Mouse (Mus musculus) G1E-ER4 (cell line): Measurements from ENCODE around the gene Enox1. TPM values are rescaled to one million over a fixed set of nuclear protein-coding genes. Genes with fewer than 3 reads are reported as not detected.

Experiments used
- GATA1 ChIP-seq: IDR thresholded peaks from one replicate; pipeline ENCODE4 v1.8.0; 2012; ENCODE audit warnings: low read length, inconsistent platforms
- polyA plus RNA-seq: library from polyadenylated mRNA; stranded (reverse); fragments of >175 nt; gene quantifications from 2 replicates; pipeline ENCODE4 v1.2.3, GENCODE M21; 2012

Gene Enox1
- polyA plus RNA-seq, 1 experiment = not detected

DNA sequence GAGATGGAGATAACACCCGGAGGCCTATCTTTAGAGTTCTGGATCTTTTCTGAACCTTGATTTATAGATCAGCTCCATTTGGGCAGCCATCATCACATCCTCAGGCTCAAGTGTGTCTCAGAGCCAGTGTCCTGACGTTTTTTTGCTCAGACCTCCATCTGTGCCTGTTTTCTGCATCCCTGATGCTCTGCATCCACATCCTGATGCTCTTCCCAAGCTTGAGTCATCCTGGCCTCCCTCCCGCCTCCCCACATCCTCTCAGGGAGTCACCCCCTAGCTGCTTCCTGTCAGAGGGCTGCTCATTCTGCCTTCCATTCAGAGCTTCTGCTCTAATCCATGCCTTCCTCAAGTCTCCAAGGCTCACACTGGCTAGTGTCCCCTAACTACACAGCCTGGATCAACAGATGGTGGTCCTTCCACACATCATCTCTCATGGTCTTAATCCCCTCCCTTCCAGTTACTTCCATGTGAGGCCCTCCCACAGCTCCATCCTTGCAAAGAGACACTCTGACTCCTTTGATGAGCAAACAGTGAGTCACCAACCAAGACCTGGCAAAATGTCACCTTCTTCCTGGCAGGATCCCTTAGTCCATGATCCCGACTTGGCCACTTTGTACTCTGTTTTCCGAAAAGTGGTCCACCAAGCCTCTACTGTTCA lies 451.7 kb downstream of the Enox1 start:
- no peak for TF ChIP-seq GATA1

DNA sequence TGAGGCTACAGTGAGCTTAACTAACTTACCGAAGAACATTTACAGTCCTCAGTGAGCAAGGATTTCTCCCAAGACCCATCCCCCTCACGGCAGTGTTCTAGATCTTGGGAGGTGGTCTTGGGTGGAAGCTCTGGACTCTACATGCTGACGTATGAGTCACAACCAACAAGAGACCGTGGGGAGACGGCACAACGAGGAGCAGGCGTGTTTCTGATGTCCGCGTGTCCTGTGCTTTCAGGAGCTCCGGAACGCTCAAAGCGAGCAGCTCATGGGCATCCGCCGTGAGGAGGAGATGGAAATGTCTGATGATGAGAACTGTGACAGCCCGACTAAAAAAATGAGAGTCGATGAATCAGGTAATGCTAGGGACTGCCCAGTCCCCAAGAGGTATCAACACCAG lies 458.6 kb downstream of the Enox1 start:
- no peak for TF ChIP-seq GATA1

DNA sequence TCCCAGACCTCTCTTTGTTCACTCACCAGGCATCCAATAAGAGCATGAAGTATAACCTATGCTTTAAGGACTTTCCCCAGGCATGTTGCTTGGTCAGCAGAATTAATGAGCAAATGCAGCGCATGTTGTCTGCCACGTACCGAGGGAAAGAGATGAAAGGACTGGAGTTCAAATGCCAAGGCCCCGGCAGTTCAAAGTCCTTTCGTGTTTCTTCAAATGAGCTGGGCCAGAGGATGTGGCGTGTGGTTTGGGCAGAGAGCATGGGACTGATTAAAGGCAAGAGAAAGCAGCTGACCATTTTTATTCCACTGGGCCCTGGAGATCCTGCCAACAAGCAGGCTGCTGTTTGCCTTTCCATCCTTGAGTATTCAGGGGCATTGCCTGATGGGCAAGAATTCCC lies 460.7 kb downstream of the Enox1 start:
- TF ChIP-seq GATA1 = no peak

DNA sequence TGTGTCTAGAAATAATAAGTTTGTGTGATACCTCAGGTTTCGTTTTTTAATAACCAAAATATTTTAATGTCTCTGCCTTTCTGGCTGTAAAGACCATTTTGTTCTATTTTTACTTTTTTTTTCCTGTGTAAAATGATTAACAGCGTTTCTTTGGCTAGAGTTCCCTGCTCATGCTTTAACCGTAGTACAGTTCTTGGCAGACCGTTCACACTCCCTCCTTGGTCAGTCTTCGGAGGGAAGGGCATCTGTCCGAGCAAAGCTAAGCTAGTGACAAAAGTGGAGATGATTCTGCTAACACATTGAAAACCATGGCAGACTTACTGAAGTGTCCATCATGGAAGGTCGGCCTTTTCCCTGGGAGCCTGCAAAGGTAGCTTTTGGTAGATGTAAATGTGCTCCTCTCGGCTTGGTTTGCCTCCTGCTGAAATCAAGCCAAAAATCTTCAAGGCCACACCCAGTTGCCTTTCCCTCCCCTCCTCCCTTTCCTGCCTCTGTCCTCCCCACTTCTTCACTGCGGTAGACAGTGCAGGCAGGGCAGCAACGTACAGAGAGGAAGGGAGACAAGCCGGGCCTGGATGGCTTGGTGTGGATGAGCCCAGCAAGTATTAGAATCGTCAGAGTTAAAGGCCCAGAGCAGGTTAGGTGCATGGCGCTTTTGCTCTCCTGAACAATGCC lies 461.7 kb downstream of the Enox1 start:
- no peak for TF ChIP-seq GATA1

DNA sequence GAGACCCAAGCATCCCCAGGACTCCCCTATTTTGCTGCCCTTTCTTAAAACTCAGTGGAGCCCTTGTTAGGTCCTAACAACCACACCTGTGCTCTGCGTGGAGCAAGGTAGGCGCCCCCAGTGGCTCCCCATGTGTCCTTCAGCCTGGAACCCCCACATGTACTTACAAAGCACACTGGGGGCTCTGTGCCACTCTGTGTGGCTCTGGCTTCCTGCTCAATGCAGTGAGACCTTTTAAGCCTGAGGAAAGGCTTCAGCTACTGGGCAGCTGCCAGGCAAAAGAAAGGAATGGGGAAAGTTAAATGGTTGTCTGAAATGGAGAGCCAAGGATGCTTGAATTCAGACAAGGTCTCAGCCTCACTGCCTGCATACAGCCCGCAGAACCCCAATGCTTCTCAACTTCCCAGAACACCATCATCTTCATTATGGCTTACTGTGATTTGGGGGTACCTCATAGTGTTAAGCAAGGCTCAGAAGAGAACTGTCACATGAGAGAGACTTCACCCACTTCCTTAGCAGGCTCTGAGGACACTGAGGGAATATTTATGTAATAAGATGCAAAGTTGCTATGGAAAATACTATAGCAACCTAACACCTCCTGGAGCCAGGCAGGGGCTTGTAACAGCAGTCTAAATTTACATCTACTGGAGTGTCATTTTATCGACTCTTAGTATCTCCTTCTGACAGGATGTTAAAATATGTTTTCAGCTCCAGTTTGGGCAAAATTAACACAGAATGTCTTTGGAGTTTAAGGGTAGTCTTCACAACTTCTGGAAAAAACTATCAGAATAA lies 465.1 kb downstream of the Enox1 start:
- TF ChIP-seq GATA1 = no peak

DNA sequence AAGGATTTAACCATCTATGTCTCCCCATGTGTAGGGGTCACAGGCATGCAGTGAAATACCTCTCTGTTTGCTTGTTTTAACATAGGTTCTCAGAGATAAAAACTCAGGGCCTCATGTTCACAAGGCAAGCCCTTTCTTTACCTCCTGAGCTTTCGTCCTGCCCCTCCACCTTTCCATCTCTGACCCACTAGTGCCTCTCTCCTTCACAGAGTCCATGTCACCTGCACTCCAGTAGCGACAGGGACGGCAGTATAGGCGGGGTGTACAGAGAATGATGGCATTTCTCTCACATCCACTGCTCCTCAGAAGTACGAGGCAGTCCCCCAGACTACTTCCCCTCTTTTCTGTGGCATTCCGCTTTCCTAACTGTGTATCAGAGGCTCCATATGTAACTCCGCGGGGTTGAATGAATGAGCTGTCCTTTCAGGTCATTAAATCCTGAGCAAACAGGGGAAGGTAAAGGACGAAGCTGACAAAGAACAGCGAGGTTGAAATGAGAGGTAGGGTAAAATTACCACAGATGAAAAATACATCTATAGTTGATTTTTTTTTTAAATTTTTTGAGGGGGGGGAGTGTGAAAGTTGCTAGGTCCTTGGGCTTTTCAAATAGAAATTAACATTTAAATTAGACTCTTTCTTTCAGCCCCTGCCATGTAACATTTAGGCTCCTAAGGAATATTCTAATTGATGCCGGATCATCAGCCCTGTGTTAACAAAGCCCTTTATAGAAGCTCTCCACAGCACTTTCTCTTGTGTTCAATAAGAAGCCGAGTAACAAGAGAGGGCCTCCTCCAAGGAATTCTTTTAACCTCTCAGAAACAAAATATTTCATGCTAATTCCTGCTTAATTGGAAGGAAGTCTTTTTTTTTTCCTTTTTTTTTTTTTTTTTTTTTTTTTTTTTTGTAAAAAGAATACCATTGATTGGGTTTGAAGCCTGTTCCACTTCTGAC lies 470.3 kb downstream of the Enox1 start:
- TF ChIP-seq GATA1 = no peak

DNA sequence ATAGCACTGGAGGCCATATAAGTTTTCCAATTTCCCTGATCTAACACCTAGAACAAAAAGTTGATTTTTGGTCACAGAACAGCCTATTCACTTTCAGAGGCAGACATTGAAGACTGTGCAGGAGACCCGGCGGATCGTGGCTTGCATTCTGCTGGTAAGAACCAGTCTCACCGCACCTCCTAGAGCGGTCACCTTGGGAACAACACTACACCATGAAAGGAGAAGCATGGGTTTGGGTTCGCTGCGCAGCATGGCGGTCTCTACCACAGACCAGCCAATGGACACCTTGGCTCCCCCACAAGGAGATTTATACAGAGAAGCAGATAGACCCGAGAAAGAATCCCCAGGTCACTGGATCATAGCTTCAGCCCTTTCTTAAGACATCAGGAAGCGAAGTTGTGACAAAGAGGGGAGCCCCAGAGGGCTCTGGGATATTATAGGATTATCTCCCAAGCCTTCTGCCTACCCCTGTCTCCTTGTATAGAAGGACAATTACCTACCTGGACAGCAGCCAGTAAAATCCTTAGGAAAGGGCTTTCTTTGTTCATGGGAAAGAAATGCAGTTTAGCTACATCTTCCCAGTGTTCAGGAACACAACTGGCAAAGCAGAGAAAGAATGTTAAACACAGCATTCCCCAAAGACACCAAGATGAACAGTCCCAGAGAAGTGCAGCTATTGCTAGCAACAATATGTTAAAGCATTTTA lies 476.1 kb downstream of the Enox1 start:
- TF ChIP-seq GATA1 = no peak

DNA sequence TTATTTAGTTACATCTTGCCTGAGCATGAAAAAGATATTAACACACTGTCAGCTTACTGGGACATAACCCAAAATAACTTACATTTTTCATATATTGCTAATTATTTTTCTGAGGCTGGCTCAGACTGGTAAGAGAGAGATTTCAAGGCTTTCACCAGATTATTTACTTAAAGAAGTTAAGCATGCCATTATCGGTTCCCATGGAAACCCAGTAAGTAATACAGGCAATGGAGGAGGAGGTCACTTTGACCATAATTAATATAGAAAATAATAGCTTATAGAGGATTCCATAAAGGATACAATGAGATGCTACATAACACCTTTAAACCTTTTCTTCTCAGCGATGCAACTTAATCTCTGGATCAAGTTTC lies 476.6 kb downstream of the Enox1 start:
- no peak for TF ChIP-seq GATA1

DNA sequence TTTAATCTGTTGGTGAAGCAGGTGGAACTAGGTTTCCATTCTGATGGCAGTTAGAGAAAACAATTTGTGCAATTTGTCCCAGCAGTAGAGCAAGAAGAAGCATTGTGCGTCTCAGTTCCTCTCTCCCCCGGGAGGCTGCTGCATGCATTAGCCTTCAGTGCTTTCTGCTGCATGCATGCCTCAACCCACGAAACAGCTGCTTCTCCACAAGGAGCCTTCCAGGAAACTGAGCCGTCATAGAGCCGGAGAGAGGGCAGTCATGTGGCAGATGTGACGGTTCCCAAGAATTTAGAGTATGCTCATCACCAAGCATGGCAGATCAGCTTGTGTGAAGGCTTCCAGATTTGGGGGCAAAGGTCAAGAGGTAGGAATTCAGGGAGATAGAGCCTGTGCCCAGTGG lies 480.4 kb downstream of the Enox1 start:
- TF ChIP-seq GATA1 = no peak

DNA sequence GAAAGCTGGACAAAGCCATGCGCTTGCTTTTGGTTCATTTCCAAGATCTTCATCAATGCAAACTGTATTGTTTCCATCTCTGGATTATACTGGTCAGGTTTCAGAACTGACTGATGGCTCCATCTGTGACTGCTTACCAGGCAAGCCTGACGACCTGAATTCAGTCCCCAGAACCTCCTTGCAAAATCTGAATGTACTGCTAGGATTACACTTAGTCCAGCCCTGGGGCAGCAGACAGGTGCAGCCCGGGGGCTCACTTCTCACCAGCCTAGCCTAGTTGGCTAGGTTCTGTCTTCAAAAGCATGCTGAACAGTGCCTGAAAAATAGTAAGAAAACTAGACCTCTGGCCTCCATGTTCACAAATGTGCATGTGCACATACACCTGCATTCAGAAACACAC lies 481.6 kb downstream of the Enox1 start:
- no peak for TF ChIP-seq GATA1

DNA sequence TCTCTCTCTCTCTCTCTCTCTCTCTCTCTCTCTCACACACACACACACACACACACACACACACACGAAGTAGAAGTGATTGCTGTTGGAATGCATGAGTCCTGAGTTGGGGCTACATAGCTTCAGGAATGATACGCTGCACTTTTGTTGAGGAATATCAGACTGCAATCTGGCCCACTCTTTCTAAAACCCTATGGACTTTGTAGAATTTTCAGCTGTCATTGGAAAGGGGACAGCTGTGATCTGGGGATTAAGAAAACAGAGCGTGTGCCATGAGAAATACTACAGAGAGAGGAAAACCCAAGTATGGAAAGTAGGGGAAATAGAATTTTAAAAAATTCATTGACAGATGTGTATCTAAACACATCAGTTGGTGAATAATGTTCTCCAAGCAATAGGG lies 482.1 kb downstream of the Enox1 start:
- no peak for TF ChIP-seq GATA1

DNA sequence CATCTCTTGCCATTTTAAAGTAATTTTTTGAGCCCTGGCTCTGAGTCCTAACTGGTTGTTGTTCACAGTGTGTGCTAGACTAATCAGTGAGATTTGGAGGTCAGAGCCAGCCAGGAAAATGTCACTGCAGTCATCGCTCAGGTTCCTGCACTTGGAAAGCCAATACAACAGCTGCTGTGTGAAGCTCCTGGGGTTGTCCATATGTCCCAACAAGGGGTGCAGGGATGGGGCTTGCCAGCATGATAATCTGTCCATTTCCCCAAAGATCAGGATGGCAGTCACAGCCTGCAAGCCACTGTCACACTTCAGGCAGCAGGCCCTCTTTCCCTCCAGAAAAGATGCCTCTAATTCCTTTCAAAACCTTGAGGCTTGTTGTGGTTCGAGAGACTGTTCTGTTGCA lies 483.0 kb downstream of the Enox1 start:
- no peak for TF ChIP-seq GATA1

DNA sequence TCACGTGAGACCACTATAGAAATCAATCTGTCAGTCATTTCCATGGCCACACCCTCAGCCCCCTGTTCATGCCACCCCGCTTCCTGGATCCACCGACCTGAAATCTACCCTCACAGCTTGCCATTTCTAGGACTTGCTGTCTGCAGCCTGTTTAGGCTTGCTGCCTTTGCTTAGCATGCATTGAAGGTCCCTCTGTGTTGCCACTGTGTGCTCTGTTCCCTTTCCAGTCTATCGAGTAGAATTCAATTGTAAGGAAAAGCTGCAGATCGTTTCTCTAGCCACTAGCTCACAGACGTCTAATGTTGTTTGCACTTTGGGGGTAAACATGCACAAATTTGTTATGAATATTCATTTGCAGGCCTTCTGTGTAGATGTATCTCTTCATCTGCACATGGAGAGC lies 485.8 kb downstream of the Enox1 start:
- no peak for TF ChIP-seq GATA1

DNA sequence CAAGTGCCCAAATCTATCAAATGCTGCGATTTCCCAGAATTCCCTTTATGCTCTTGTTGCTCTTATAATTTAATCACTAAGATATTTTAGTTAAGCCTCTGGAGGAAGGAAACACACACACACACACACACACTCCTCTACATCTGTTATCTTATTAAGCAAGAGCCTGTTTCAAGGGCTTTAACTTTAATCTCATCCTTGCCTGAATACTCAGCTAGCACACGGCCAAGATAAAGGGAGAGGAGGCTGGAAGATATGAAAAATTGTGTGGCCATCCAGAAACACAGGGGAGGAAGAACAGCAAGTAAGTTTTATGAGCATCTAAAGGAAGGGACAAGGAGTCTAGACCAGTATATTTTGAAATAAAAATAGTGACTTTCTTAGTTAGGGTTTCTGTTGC lies 489.6 kb downstream of the Enox1 start:
- no peak for TF ChIP-seq GATA1

DNA sequence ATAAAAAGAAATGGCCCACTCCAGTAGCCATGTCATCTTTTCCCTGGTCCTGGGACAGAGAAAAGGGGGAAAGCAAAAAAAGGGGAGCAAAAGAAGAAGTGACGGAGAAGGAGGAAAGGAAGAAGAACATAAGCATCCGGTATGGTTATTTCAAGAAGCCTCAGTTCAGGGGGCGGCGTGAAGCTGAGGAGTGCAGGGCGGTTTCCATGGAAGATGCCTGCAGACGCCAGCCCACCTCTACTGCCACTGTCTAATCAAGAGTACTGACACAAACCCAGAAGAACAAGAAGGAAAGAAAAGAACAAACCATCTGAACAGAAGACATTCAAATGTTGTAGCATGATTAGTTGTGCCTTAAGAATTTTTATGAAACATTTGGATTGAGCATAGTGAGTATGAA lies 490.5 kb downstream of the Enox1 start:
- no peak for TF ChIP-seq GATA1
